Mouse (Mus musculus): ENCODE measurements at regions not wholly inside any gene's neighbourhood (a gene's known extent, or its start where the extent isn't known, plus 50 kb on each side); places are given as distances from the start of the nearest gene placed in this dataset.

DNA sequence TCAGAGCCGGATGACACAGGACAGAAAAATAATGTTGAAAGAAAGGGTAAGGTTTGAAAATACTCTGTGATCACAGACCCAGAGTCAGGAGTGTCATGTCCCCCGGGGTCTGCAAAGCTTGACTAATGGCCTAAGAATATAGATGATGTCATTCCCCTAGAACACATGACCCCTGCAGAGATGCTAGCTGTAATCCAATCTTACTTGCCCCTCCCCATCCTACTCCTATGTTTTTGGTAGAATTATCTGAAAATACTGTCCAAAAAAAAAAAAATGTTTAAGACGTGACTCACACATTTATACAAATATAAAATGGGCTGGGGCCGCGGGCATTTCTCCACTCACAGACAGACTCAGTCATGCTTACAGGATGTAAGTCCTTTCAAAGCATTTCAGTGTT, 210.3 kb upstream of the Jmjd1c start:
- no peaks in the 10 kb centered on the region for H3K9me3 ChIP-seq (ENCODE audit: low read length)
- no peak overlapping the region for H3K9ac ChIP-seq (replicated peaks)
- DNase-seq = no peak
- no peak overlapping the region for H3K4me2 ChIP-seq (ENCODE audit: low read depth, low read length)
- no peak for ATAC-seq
- no peak overlapping the region for H3K4me3 ChIP-seq (ENCODE audit: low read depth, low read length)
- no peaks in the 10 kb centered on the region for H3K27me3 ChIP-seq (ENCODE audit: insufficient read depth, low read length)
- no peak overlapping the region for H3K27ac ChIP-seq (ENCODE audit: low read depth)
- 76% methylated on average over 5 of the region's 5 CpGs for WGBS (ENCODE audit: insufficient replicate concordance)
- H3K36me3 ChIP-seq (replicated peaks; ENCODE audit: insufficient read depth, low read length) = no peaks in the 10 kb centered on the region
- TF ChIP-seq CTCF (IDR thresholded peaks at IDR 0.05; ENCODE audit: low read depth) = no peak
- TF ChIP-seq EP300 (IDR thresholded peaks at IDR 0.05; ENCODE audit: low read depth) = no peak
- H3K4me1 ChIP-seq (ENCODE audit: insufficient read depth) = no peaks in the 10 kb centered on the region

DNA sequence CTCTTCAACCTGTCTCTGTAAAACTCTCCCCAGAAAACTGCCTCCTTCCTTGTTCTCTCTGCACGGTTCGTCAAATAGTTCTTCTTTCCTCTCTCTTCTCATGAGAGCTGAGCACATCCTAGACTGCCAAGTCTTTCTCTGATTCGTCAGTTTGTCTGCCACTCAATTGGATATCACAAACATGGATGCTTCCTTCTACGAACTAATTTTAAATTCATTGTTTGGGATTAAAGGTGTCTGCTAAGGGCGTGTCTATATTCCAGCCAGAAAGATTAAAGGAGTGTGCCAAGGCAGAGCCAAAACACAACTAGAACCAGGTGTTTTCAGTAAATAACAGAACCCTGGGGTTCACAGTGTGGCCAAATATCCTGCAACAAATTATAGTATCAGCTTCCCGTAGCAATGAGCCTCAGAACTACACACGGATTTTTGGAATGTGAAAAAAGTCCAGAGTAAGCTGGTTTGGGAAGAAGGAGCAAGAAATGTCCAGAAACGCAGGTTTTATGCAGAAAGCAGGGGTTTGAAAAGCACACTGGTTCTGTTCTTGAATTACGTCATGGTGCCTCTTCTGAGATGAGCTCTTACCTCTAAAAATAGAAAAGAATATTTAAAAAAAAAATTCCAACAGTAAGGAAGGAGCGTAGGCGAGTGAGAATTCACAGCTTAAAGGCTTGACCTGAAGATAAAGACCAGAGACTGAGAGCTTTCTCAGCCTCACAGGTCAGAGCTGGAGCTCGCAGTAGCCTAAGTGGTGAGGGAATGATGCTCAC, 206.0 kb upstream of the Jmjd1c start:
- no peaks in the 10 kb centered on the region for H3K36me3 ChIP-seq (replicated peaks; ENCODE audit: insufficient read depth, low read length)
- ATAC-seq = no peak

DNA sequence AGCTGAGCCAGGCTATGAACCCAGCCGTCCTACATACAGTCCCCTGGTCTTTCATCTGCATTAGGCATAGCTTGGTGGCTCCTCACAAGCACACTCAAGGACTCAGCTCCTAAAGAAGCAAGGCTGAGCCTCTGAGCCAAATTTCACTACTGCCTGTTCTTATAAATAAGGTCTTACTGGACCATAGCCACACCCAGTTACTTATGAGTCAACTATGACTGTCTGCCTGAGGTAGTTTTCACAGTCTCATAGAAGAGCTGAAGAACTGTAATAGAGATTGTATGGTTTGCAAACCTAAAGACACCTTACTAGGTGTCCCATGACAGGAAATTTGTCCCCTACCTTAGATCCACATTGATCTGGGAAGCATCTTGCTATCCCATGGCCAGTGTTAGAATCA, 204.1 kb upstream of the Jmjd1c start:
- Histone ChIP-seq H3K4me1 (ENCODE audit: insufficient read depth) (no peaks in the 10 kb centered on the region), H3K9ac (replicated peaks) (no peak overlapping the region), H3K27ac (ENCODE audit: low read depth) (no peak overlapping the region), H3K4me3 (ENCODE audit: low read depth, low read length) (no peak overlapping the region), H3K4me2 (ENCODE audit: low read depth, low read length) (no peak overlapping the region), H3K9me3 (ENCODE audit: low read length) (no peaks in the 10 kb centered on the region), H3K36me3 (replicated peaks; ENCODE audit: insufficient read depth, low read length) (no peaks in the 10 kb centered on the region), H3K27me3 (ENCODE audit: insufficient read depth, low read length) (no peaks in the 10 kb centered on the region)
- TF ChIP-seq CTCF (IDR thresholded peaks at IDR 0.05; ENCODE audit: low read depth) (no peak), EP300 (IDR thresholded peaks at IDR 0.05; ENCODE audit: low read depth) (no peak)
- no peak for DNase-seq
- 79% methylated on average over 1 of the region's 1 CpGs for WGBS (ENCODE audit: insufficient replicate concordance)
- ATAC-seq = no peak

More for the DNA sequence above, 206.0 kb upstream of the Jmjd1c start:
- no peaks in the 10 kb centered on the region for H3K9me3 ChIP-seq (ENCODE audit: low read length)
- DNase-seq = no peak
- no peak overlapping the region for H3K9ac ChIP-seq (replicated peaks)
- H3K4me3 ChIP-seq (ENCODE audit: low read depth, low read length) = no peak overlapping the region
- no peak overlapping the region for H3K27ac ChIP-seq (ENCODE audit: low read depth)
- no peaks in the 10 kb centered on the region for H3K4me1 ChIP-seq (ENCODE audit: insufficient read depth)
- WGBS (ENCODE audit: insufficient replicate concordance) = 77% methylated on average over 12 of the region's 12 CpGs
- no peak overlapping the region for H3K4me2 ChIP-seq (ENCODE audit: low read depth, low read length)
- no peak for TF ChIP-seq EP300 (IDR thresholded peaks at IDR 0.05; ENCODE audit: low read depth)
- no peak for TF ChIP-seq CTCF (IDR thresholded peaks at IDR 0.05; ENCODE audit: low read depth)
- H3K27me3 ChIP-seq (ENCODE audit: insufficient read depth, low read length) = no peaks in the 10 kb centered on the region

DNA sequence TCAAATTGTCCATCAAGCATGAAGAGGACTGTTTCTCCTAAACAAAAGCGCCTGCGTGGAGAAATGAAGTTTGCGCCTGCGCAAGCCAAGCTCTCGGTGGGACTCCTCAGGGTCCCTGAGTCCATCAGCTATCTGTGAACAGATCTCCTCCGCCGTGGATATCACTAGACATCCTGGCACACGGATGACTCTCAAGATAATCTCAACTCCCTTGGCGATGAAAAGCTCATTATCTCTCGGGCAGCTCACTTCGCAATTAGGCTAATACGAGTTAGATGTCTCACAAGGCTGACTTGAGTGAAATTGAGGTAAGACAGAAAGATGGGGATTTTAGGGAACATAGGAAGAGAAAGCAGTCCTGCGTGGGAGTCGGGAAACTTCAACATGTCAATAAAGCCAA, 202.1 kb upstream of the Jmjd1c start:
- 85% methylated on average over 14 of the region's 14 CpGs for WGBS (ENCODE audit: insufficient replicate concordance)
- H3K4me1 ChIP-seq (ENCODE audit: insufficient read depth) = no peaks in the 10 kb centered on the region
- no peaks in the 10 kb centered on the region for H3K27me3 ChIP-seq (ENCODE audit: insufficient read depth, low read length)
- no peaks in the 10 kb centered on the region for H3K9me3 ChIP-seq (ENCODE audit: low read length)
- ATAC-seq = no peak
- no peaks in the 10 kb centered on the region for H3K36me3 ChIP-seq (replicated peaks; ENCODE audit: insufficient read depth, low read length)
- H3K9ac ChIP-seq (replicated peaks) = no peak overlapping the region
- no peak for TF ChIP-seq EP300 (IDR thresholded peaks at IDR 0.05; ENCODE audit: low read depth)
- TF ChIP-seq CTCF (IDR thresholded peaks at IDR 0.05; ENCODE audit: low read depth) = no peak
- no peak overlapping the region for H3K4me3 ChIP-seq (ENCODE audit: low read depth, low read length)
- H3K4me2 ChIP-seq (ENCODE audit: low read depth, low read length) = no peak overlapping the region
- H3K27ac ChIP-seq (ENCODE audit: low read depth) = no peak overlapping the region
- no peak for DNase-seq

DNA sequence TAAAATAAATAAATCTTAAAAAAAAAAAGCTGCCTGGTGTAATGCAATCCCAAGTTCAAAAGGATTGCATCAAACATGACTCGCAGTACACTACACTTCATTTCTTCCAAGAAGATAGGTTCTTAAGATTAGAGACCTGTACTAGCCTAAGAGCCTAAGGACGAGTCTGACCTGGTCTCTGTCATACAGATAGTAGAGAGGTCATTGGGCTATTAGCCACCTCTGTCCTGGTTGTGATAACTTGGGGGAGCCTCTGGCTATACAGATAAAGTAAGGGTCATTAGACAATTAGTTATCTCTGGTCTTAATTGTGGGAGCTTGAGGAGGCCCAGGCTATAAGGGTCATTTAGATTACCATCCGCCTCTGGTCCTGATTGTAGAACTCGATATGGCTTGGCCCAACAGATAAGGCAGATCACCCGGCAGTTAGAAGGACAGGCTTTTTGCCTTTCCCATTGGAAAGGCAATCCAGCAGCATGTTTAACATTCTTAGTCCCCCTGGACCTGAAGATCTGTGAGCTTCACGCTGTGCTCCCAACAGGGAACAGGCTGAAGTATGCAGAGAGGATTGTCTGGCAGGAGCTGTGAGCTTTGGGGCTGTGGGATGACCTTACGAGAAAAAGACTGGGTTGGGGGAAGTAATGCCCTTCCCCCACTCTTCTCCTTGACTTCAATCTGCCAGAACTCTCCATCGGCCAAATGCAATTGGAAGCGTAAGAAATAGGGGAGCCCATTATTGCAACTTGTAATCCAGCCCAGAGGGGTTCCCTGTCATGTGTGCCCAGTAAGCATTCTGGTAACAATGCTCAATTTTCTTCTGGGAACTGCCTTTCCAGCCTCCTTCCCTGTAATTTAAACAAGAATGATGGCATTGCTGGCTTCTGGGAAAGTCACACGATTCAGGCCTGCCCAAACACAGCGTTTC, 199.0 kb upstream of the Jmjd1c start:
- no peak overlapping the region for H3K27ac ChIP-seq (ENCODE audit: low read depth)
- H3K36me3 ChIP-seq (replicated peaks; ENCODE audit: insufficient read depth, low read length) = no peaks in the 10 kb centered on the region
- no peak overlapping the region for H3K4me3 ChIP-seq (ENCODE audit: low read depth, low read length)
- H3K9me3 ChIP-seq (ENCODE audit: low read length) = no peaks in the 10 kb centered on the region
- H3K4me2 ChIP-seq (ENCODE audit: low read depth, low read length) = no peak overlapping the region
- 57% methylated on average over 11 of the region's 11 CpGs for WGBS (ENCODE audit: insufficient replicate concordance)
- H3K9ac ChIP-seq (replicated peaks) = no peak overlapping the region
- TF ChIP-seq EP300 (IDR thresholded peaks at IDR 0.05; ENCODE audit: low read depth) = no peak
- TF ChIP-seq CTCF (IDR thresholded peaks at IDR 0.05; ENCODE audit: low read depth) = no peak
- no peaks in the 10 kb centered on the region for H3K4me1 ChIP-seq (ENCODE audit: insufficient read depth)
- H3K27me3 ChIP-seq (ENCODE audit: insufficient read depth, low read length) = no peaks in the 10 kb centered on the region
- DNase-seq (no peak), ATAC-seq (no peak)

DNA sequence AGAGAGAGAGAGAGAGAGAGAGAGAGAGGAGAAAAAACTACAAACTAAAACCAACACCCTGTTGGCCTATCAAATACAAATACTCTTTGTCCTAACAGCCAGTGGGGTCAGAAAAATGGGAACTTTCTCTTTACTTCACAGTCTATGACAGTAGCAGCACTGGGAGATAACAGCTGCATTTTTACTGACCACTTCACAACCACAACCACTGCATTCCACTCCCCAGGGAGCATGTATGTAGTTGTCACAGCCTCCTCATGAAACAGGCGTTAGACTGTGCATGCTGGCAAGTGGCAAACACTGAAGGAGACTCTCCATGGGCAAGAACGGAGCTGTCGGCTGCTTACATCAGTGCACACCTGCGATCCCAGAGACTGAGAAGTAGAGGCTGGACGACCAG, 196.2 kb upstream of the Jmjd1c start:
- ATAC-seq (no peak), DNase-seq (no peak)
- Histone ChIP-seq H3K27ac (ENCODE audit: low read depth) (no peak overlapping the region), H3K27me3 (ENCODE audit: insufficient read depth, low read length) (no peaks in the 10 kb centered on the region), H3K4me3 (ENCODE audit: low read depth, low read length) (no peak overlapping the region), H3K9ac (replicated peaks) (no peak overlapping the region), H3K9me3 (ENCODE audit: low read length) (no peaks in the 10 kb centered on the region), H3K4me2 (ENCODE audit: low read depth, low read length) (no peak overlapping the region), H3K4me1 (ENCODE audit: insufficient read depth) (no peaks in the 10 kb centered on the region), H3K36me3 (replicated peaks; ENCODE audit: insufficient read depth, low read length) (no peaks in the 10 kb centered on the region)
- WGBS (ENCODE audit: insufficient replicate concordance) = 78% methylated on average over 5 of the region's 5 CpGs
- TF ChIP-seq CTCF (IDR thresholded peaks at IDR 0.05; ENCODE audit: low read depth) (no peak), EP300 (IDR thresholded peaks at IDR 0.05; ENCODE audit: low read depth) (no peak)
